Mouse (Mus musculus) CH12.LX (cell line): ENCODE measurements around the gene Pqlc2.

ENCODE experiments used
- CTCF ChIP-seq, 2 experiments: IDR thresholded peaks in 1 of 2; conservative IDR thresholded peaks in 1 of 2; 2 replicates each; pipeline ENCODE4 v1.5.1; 2011 to 2012; ENCODE audit warnings: low read depth in 2 of 2, low read length in 2 of 2, improper control_type of control experiment in 1 of 2, inconsistent platforms in 1 of 2, mild to moderate bottlenecking in 1 of 2, moderate library complexity in 1 of 2
- ETS1 ChIP-seq: conservative IDR thresholded peaks from 2 replicates; pipeline ENCODE4 v1.6.1; 2012; ENCODE audit warnings: low read depth, mild to moderate bottlenecking, inconsistent platforms, low read length, improper control_type of control experiment, moderate library complexity
- HCFC1 ChIP-seq: IDR thresholded peaks from 2 replicates; pipeline ENCODE4 v1.6.1; 2012; ENCODE audit warnings: low read depth, mild to moderate bottlenecking, inconsistent platforms, low read length, improper control_type of control experiment
- MAFK ChIP-seq: IDR thresholded peaks from 2 replicates; pipeline ENCODE4 v1.6.1; 2011; ENCODE audit warnings: low read length, improper control_type of control experiment; ENCODE audit not compliant: insufficient replicate concordance
- MAX ChIP-seq: IDR thresholded peaks from 2 replicates; pipeline ENCODE4 v1.6.1; 2011; ENCODE audit warnings: low read length, improper control_type of control experiment
- POLR2A ChIP-seq: IDR thresholded peaks from 2 replicates; pipeline ENCODE4 v1.6.1; 2011; ENCODE audit warnings: low read depth, mild to moderate bottlenecking, improper control_type of control experiment, low read length
- USF1 ChIP-seq: IDR thresholded peaks from 2 replicates; pipeline ENCODE4 v1.6.1; 2014; ENCODE audit warnings: low read depth, mild to moderate bottlenecking, inconsistent platforms, low read length, improper control_type of control experiment

DNA sequence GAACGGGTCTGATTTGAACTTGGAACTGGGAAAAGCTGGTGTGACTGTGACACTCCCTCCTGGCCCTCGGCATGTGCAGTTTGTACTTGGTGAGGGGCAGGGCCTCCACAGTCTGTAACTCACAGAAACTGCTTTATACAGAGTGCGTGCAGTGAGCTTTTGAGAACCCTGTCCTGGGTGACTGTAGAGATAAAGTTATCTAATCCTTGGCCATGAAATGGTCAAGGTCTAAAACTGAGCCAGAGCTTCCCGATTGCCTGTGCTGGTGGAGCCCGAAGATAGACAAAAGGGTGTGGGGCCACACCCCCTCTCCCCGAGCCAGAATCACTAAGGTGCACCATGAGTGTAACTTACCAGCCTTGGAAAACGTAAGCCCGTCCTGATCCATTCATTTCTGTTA is 59.6 kb downstream of the Pqlc2 start:
- no peak for TF ChIP-seq POLR2A
- TF ChIP-seq CTCF (conservative IDR thresholded peaks at IDR 0.05 in 1 of 2, IDR thresholded peaks at IDR 0.05 in 1 of 2; ENCODE audit: low read depth in 2 of 2, low read length in 2 of 2), result no peak
- no peak for TF ChIP-seq USF1
- no peak for TF ChIP-seq MAFK
- TF ChIP-seq MAX, result no peak
- no peak for TF ChIP-seq ETS1
- no peak for TF ChIP-seq HCFC1
